Mouse (Mus musculus): Measurements from ENCODE around the gene Nadk2.

GRCm38 (mm10) chr15:9070353-9070752 is 707 bp upstream of the Nadk2 start:
- TF ChIP-seq CTCF (IDR thresholded peaks at IDR 0.05; ENCODE audit: borderline replicate concordance, extremely low read depth, insufficient read depth, insufficient read length) (no peak), POLR2A (IDR thresholded peaks at IDR 0.05; ENCODE audit: borderline replicate concordance, extremely low read depth, insufficient read depth, insufficient read length, poor library complexity, severe bottlenecking) (no peak)
